Mouse (Mus musculus): ENCODE results near the gene Pde4a. TPM values are rescaled to one million over a fixed set of nuclear protein-coding genes. Genes with fewer than 3 reads are reported as not detected.

The Pde4a gene
- total and polyA plus RNA-seq, 3 experiments, result 1.7 to 7.6 (median 4.8) TPM

- H3K4me2 ChIP-seq (ENCODE audit: insufficient read depth, low read depth, poor library complexity, severe bottlenecking), result peak overlapping the region; percentile 89
- peak; percentile 53 for DNase-seq (ENCODE audit: extremely low read depth)
- H3K36me3 ChIP-seq (replicated peaks in 1 of 2; ENCODE audit: control insufficient read depth in 1 of 2, insufficient read depth in 1 of 2, low read length in 1 of 2), result peaks cover 14 to 41% of the 10 kb centered on the region in 2 experiments
- H3K9me3 ChIP-seq (replicated peaks; ENCODE audit: low read length), result no peaks in the 10 kb centered on the region
- H3K27me3 ChIP-seq (replicated peaks), result peaks cover 4% of the 10 kb centered on the region
- peaks cover 17 to 35% of the 10 kb centered on the region in 2 experiments for H3K4me1 ChIP-seq (ENCODE audit: control insufficient read depth in 1 of 2, insufficient read depth in 2 of 2)
- in situ Hi-C loops (cut with MboI; ENCODE audit: low pct_ligation_motif_present, low pct_unique_long_range_greater_than_20kb, low sequenced_read_pairs) (no loop called here), dilution Hi-C loops (cut with MboI; ENCODE audit: extremely low pct_ligation_motif_present, extremely low pct_unique_long_range_greater_than_20kb, low sequenced_read_pairs) (no loop called here)
- peak overlapping the region; percentile 77 to 98 (median 88) for H3K4me3 ChIP-seq (replicated peaks in 1 of 3; ENCODE audit: low read depth in 2 of 3, low read length in 2 of 3, poor library complexity in 1 of 3)
- peak overlapping the region; percentile 99 for H3K9ac ChIP-seq (ENCODE audit: insufficient read depth, low read depth)
- H3K79me2 ChIP-seq (replicated peaks; ENCODE audit: control insufficient read depth, extremely low read depth, insufficient read depth, poor library complexity, severe bottlenecking), result peaks cover 18% of the 10 kb centered on the region
- peak overlapping the region; percentile 34; the same call in 1 of the 2 replicates for H3K27ac ChIP-seq (ENCODE audit: insufficient read depth, low read depth)
- TF ChIP-seq NRF1 (IDR thresholded peaks at IDR 0.05; ENCODE audit: low read depth, low read length), result no peak
- no peak for TF ChIP-seq ZMIZ1 (IDR thresholded peaks at IDR 0.05; ENCODE audit: low read depth, low read length)
- no peak for TF ChIP-seq ELF1 (IDR thresholded peaks at IDR 0.05; ENCODE audit: low read depth, low read length)
- TF ChIP-seq RAD21 (IDR thresholded peaks at IDR 0.05; ENCODE audit: low read depth, low read length), result no peak
- TF ChIP-seq UBTF (IDR thresholded peaks at IDR 0.05; ENCODE audit: low read depth, low read length), result no peak
- peak in 1 of 2 experiments; percentile 51; a peak in 2 of 4 replicates for TF ChIP-seq CTCF (conservative IDR thresholded peaks at IDR 0.05 in 1 of 2, IDR thresholded peaks at IDR 0.05 in 1 of 2; ENCODE audit: low read depth in 2 of 2, low read length in 2 of 2)
- TF ChIP-seq HCFC1 (IDR thresholded peaks at IDR 0.05; ENCODE audit: low read depth, low read length), result no peak
- peak; percentile 78 for TF ChIP-seq SIN3A (IDR thresholded peaks at IDR 0.05; ENCODE audit: low read length)
Observed at GRCm38 (mm10) chr9:21237368-21238003, 72.0 kb downstream of the Pde4a start.

DNA sequence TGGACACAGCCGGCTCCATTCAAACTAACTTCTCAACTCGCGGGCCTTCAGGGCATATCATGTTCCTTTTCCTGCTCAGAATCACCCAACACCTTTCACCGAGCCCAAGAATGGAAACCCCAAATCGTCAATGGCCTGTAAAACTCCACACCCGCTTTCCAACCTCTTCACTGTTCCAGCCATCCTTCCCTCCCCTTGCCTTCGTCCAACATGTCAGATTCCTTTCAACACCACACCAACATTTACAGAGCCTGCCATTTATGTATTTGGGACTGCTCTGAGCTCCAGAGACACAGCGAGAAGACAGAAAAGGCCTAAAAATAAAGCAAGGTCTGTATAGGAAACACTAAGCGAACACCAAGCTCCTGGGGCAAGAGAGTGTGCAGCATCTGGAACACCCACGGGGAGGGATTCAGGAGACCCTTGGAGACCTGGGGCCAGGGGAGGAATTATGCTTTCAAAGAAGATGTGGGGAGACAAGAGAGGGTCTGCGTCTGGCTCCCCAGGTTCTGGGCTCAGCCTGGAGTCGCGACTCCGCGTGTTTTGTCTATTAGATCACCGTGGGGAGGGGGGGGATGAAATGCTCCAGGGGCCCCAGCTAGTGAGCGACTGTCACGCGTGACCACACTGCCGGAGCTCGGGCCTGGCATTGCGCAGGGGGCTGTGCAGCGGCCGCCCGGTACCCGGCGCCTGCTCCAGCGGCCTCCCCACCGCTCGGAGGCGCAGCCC lies 72.7 kb downstream of the Pde4a start:
- in situ Hi-C loops (cut with MboI; ENCODE audit: low pct_ligation_motif_present, low pct_unique_long_range_greater_than_20kb, low sequenced_read_pairs), result no loop called here
- Histone ChIP-seq H3K9ac (ENCODE audit: insufficient read depth, low read depth) (peak overlapping the region; percentile 99), H3K9me3 (replicated peaks; ENCODE audit: low read length) (no peaks in the 10 kb centered on the region), H3K4me2 (ENCODE audit: insufficient read depth, low read depth, poor library complexity, severe bottlenecking) (peak overlapping the region; percentile 89), H3K4me1 (ENCODE audit: control insufficient read depth in 1 of 2, insufficient read depth in 2 of 2) (peaks cover 17 to 35% of the 10 kb centered on the region in 2 experiments), H3K4me3 (replicated peaks in 1 of 3; ENCODE audit: low read depth in 2 of 3, low read length in 2 of 3, poor library complexity in 1 of 3) (peak overlapping the region; percentile 77 to 98 (median 88)), H3K27ac (ENCODE audit: insufficient read depth, low read depth) (peak overlapping the region; percentile 34; the same call in 1 of the 2 replicates), H3K27me3 (replicated peaks) (peaks cover 4% of the 10 kb centered on the region), H3K36me3 (replicated peaks in 1 of 2; ENCODE audit: control insufficient read depth in 1 of 2, insufficient read depth in 1 of 2, low read length in 1 of 2) (peaks cover 12 to 36% of the 10 kb centered on the region in 2 experiments), H3K79me2 (replicated peaks; ENCODE audit: control insufficient read depth, extremely low read depth, insufficient read depth, poor library complexity, severe bottlenecking) (peaks cover 18% of the 10 kb centered on the region)
- 0 out of 2 replicates have a peak, but pooled peaks have one; percentile 28 for TF ChIP-seq MAZ (IDR thresholded peaks at IDR 0.05; ENCODE audit: low read depth, low read length)
- no peak for TF ChIP-seq ZKSCAN1 (IDR thresholded peaks at IDR 0.05; ENCODE audit: borderline replicate concordance, low read depth, low read length)
- TF ChIP-seq CTCF (conservative IDR thresholded peaks at IDR 0.05 in 1 of 2, IDR thresholded peaks at IDR 0.05 in 1 of 2; ENCODE audit: low read depth in 2 of 2, low read length in 2 of 2), result no peak
- TF ChIP-seq BHLHE40 (IDR thresholded peaks at IDR 0.05; ENCODE audit: low read depth, low read length), result peak; percentile 66
- TF ChIP-seq USF1 (IDR thresholded peaks at IDR 0.05; ENCODE audit: low read depth, low read length), result no peak
- no peak for TF ChIP-seq MEF2A (IDR thresholded peaks at IDR 0.05; ENCODE audit: borderline replicate concordance, low read depth, low read length)
- peak; percentile 18 for DNase-seq (ENCODE audit: extremely low read depth)
- dilution Hi-C loops (cut with MboI; ENCODE audit: extremely low pct_ligation_motif_present, extremely low pct_unique_long_range_greater_than_20kb, low sequenced_read_pairs), result no loop called here

Data from CH12.LX (cell line).